Mouse (Mus musculus): Measurements from ENCODE around the gene Prkci.
A peak's percentile ranks its signal among the peaks of the same experiment; 100 is the strongest.

Prkci gene

DNA sequence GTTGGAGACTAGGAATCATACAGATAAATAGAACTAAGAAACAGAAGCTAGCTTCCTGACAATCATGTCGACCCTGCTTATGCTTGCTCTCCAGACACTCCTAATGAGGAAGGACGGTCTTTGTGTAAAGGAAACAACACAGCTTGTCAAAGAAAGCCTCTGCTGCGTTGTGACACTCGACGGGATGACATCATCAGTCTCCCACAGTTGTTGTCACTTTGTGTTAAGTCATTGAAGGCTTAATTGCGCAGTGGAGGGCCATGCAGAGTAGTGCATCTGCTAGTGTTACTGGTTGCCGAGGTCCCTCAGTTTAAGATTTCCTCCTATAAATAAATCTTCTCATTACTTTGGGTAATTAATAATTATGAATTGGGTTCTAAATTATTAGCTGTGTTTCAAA, 54.8 kb downstream of the Prkci start:
- DNase-seq: no peak

DNA sequence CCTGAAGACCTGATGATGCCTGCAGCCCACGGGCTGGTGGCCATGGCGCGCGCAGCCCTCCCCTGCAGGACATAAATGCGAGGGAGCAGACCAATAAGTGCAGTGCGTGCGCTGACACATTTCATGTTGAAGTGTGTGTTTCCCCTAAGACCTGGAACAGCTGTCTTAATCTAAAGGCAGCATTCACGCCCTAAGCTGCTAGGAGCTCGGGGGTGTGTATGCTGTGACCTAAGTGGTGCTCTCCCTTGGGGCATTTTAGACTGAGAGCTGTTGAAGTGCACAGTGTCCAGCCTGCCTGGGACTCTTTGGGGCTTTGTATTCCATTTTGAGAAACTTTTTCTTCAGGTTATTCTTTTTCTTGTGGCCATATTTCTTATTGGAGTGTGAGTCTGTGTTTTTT, 56.2 kb downstream of the Prkci start:
- no peak for DNase-seq

DNA sequence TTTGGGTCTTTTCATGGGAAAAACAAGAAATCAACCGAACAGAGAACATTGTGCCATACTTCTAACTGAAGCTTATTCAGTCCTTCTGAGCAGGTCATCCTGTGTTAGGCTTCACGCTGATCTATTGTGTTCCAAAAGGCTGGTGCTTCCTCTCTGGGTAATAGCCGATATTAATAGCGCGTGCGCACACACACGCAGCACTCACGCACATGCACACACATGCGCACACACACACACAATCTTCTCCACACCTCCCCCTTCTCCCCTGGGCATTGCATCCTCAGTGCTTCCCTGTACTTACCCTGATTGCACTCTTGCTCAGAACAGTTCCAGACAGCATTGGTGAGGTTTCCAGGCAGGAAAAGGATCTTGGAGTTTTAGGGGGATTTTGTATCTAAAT, 57.6 kb downstream of the Prkci start:
- no peak for DNase-seq

DNA sequence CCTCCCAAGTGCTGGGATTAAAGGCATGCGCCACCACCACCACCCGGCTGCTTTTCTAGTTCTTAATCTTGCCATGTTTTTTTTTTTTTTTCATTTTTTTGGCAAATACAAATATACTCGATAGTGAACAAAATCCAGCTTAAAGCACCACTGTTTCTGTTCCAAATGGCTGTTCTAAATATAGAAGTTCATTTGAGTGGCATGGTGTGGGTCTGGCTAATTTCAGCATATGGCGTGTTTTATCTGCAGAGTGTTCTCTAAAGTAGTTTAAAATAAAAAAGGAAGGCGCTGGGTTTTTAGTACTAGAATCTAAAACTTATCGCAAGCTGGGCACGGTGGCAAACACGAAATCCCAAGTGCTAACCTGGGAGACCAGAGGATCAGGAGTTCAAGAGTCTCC, 59.3 kb downstream of the Prkci start:
- no peak for DNase-seq

DNA sequence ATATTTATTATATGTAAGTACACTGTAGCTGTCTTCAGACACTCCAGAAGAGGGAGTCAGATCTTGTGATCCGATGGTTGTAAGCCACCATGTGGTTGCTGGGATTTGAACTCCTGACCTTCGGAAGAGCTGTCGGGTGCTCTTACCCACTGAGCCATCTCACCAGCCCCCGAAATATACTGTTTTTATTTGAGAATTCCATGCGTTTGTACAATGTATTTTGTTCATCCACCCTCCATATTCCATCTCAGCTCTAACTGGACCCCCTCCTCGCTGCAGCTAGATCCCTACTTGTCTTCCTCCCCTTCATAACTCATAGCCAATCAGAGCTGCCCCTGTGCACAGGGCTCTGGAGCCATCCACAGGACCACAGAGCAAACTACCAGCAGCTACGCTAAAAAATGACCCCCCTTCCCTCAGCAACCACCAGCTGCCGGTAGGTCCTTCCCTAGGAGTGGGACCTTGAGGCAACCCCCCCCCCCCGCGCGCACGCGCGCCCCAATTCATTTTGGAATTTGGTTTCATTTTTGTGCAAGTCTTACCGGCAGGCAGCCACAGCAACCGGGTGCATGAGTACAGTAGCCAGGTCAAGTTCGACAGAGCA, 60.6 kb downstream of the Prkci start:
- no peak for DNase-seq

DNA sequence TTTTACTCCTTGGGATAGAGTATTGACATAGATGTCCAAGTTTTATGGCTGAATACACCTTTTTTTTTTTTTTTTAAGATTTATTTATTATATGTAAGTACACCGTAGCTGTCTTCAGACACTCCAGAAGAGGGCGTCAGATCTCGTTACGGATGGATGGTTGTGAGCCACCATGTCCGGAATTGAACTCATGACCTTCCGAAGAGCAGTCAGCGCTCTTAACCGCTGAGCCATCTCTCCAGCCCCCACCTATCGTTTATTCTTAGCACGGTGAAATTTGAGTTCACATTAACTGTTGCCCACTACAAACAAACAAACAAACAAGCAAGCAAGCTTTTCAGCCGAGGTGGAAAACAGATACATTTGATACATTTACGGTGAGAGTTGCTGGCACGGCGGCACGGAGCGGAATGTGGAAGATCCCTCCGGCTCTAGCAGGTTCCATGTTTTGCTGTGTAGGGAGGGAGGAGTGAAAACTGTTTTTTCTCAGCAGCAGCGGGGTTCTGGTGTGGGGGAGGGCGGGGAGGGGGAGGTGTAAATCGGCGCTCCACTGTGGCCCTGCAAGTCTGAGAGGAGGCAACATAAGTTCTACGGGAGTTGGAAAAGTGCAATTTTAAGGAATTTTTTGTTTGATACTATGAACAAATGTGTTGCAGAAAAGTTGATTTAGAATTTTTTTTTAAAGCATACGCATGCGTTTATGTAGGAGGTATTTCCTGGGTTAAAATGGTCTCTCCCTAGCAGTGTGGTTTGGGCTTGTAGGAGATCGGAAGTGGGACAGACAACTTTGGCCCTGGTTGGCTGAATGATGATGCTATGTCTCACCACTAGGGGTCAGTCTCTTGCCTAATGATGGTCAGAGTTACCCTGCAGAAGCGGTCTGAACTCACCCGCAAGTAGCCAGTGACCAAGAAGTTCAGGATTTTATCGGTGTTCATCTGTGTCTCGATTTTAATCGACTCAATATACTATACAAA, 61.4 kb downstream of the Prkci start:
- peak; percentile 68 for DNase-seq

DNA sequence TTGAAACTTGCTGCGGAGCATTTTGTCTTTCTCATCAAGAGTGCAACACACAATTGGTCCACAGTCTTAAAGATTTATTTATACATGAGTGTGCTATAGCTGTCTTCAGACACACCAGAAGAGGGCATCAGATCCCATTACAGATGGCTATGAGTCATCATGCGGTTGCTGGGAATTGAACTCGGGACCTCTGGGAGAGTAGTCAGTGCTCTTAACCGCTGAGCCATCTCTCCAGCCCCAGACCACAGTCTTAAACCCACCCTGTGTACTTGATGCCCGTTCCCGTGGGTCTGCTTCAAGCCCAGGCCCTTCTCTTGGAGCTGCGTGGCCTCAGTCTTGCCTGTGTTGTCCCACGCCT, 65.2 kb downstream of the Prkci start:
- no peak for DNase-seq

DNA sequence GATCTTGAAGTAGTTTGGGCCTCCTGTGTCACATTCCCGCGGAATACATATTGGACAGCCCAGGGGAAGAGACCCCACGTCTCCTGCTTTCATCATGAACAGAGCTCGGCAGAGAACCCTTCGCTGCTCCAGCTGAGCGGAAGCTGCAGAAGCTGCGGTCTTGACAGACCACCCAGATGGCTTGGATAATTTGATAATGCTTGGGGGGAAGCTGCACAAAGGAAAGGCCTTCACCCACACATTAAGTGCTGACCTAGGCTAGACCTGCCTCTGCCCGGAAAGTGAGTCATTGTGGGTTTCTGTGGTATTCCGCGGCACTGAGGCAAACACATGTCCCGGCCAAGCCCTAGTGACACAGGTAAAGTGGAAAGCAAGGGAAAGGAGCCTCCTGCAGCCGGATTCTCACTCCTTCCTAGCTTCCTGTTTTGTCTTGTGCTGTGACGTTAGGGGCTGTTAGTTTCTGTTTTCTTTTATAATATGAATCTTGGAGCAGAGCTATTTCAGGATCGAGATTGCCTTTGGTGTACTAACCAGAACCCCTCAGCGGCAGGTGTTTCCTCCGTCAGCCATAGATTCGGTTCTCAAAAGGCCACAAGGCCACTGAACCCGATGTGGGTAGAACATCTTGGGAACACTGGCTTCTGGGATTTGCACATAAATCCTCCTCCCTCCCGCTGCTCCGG, 65.7 kb downstream of the Prkci start:
- DNase-seq: no peak

DNA sequence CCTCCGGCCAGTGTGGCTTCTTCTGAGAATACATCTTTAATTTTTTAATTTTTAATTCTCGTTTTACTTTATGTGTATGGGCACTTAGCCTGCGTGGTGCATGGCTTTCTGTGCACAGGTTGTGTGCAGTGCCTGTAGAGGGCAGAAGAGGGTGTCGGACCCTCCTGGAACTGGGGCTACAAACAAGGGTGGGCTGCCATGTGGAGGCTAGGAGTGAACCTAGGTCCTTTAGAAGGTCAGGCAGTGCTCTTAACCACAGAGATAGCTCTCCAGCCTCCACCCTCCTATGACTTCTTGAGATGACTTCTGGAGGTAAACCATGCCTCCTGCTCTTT, 66.2 kb downstream of the Prkci start:
- no peak for DNase-seq

DNA sequence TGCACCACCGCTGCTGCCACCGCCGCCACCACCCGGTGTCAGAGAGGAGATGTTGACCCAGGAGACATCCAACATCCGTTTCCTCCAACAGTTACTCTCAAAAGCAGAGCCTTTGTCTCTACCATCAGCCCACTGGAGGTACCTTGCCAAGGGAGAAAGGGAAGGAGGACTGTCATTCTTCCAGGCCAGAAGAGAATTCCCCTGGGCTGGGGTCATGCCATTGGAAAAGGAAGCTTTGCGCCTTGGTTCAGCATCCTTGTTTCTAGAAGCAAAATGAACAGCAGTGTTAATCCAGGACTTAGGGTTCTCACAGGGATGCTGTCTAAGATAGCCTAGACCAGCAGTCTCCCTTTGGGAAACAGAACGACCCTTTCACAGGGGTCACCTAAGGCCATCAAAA, 66.8 kb downstream of the Prkci start:
- DNase-seq: no peak

DNA sequence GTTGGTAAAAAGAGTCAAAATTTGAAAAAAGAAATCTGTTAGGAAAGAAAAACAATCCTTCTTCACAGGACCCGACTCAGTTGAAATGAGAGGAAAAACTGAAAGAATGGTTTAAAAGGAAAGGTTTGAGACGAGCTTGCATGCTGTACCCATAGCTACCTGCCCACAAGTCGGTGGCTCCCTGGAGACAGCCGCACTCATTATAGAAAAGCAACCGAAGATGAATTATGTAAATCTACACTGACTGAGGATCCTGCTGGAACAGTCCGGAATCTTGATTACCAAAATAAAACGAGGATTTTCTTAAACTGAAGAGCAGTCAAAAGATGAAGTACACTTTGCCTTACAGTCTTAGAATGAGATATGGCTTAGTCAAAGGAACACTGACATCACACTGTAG, 72.9 kb downstream of the Prkci start:
- no peak for DNase-seq

DNA sequence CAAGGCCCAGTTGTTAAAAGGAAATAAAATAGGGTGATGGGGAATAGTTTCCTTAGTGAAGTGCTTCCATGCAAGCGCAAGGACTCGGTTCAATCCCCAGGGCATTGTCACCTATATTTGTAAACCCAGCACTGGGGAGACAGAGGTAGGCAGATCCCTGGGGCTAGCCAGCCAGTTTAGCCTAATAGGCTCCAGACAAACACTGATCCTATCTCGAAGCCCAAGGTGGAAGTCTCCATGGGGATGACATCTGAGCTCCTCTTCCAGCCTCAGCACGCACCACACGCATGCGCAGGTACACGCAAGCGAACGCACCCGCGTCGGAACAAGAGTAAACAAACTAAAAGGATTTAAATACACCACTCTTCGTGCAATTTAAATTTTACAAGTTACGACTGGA, 76.3 kb downstream of the Prkci start:
- no peak for DNase-seq

DNA sequence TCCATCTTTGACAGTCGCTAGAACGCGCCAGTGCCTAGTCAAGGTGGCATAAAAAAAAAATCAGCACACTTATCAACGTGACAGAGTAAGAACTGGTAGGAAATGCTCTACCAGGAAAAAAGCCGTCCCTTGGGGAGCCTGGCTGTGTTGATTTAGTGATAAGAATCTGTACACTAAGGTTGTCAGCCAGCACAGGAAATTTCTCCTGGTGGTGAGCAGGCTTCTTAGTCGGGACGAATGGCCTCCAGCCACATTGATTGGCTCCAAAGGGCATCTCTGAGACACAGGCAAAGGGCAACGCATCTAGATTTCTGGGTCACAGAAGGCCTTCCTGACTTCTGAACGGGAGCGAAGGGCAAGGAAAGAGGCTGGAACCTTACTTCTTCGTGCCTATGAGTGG, 80.3 kb downstream of the Prkci start:
- no peak for DNase-seq

DNA sequence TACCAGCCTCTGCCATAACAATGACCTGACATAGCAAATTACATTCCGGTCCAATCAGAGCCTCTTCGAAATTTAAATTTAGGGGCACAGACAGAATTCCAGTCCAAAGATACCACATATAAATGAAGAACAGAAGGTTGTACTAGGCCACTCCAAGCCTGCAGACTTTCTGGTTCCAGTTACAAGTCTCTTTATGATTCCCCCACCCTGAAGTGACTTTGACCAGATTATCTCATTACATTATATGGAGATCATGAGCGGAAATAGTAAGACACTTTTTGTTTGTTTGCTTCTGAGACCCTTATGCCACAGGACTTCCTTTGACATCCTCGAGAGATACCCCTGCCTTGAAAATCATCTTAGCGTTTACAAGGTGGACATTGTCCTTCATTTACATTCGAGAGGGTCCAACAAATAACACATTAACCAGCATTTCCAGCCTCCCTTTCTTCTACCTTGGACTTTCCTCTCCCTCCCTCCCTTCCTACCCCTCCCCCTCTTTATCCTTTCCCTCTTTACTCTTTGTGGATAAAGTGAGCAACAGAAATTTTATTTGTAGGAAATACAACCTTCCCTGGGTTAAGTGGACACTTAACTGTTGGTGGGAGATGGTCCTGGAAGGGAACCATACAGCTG, 81.6 kb downstream of the Prkci start:
- DNase-seq: no peak

DNA sequence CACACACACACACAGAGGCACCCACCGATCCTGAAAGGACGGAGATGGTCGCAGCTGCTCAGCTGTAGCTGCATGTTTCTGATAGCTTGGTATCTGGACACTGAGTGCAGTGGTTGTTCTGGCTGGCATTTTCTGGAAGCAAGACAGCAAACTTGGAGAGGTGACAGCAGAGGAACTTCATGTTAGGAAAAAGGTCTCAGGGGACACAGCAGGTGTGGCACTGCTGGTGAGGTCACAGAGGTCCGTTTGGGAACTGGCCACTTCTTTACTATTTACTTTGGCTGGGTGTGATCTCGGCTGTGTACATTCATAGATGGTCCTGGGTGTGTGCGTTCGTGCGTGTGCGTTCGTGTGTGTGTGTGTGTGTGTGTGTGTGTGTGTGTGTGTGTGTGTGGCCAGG, 83.9 kb downstream of the Prkci start:
- DNase-seq: no peak

DNA sequence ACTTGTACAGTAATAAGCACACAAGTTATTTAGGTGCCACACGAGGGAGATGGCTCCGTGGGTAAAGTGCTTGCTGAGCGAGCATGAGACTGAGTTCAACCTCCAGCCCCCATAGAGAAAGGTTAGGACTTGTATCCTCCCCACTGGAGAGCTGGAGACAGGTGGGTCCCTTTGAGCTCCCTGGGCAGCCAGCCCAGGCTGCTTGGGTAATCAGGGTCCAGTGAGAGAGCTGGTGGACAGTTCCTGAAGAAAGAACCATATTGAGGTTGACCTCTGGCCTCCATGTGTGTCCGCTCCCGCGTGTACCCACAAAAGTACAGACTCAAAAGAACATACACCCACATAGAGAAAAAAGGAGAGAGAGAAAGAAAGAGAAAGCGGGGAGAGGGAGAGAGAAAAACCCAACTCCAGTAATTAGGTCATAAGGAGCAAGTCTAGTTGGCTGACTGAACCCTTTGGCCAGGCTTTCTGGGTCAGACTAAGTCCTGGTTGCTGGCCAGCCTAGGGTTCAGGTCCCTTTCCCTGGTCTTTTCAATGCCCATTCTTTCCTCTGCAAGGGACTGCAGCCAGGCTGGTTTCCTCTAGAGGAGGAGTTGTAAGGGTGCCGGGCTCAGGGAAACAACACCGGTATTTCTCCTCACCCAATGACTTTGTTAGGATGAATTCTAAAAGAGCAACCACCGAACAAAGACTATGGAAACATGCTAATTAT, 85.4 kb downstream of the Prkci start:
- no peak for DNase-seq

DNA sequence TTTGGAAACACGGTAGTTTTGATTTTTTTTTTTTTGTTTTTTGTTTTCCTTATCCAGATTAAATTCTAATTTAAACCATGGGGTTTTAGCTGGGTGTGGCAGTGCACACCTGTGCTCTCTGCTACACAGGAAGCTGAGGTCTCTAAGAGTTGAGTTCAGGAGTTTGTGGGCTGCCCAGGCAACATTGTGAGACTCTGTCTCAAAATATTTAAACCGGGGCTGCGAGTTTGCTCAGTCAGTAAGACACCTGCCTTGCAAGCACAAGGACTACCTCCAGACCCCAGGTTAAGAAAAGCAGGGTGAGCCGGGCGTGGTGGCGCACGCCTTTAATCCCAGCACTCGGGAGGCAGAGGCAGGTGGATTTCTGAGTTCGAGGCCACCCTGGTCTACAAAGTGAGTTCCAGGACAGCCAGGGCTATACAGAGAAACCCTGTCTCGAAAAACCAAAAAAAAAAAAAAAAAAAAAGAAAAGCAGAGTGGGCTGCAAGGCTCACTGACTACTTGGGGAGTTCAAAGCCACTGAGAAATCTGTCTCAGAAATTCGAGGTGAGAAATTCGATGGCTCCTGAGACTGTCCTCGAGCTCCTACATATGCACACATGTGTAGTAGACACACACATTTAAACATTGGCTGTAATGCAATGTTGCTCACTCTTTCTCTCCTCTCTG, 87.4 kb downstream of the Prkci start:
- DNase-seq: no peak

DNA sequence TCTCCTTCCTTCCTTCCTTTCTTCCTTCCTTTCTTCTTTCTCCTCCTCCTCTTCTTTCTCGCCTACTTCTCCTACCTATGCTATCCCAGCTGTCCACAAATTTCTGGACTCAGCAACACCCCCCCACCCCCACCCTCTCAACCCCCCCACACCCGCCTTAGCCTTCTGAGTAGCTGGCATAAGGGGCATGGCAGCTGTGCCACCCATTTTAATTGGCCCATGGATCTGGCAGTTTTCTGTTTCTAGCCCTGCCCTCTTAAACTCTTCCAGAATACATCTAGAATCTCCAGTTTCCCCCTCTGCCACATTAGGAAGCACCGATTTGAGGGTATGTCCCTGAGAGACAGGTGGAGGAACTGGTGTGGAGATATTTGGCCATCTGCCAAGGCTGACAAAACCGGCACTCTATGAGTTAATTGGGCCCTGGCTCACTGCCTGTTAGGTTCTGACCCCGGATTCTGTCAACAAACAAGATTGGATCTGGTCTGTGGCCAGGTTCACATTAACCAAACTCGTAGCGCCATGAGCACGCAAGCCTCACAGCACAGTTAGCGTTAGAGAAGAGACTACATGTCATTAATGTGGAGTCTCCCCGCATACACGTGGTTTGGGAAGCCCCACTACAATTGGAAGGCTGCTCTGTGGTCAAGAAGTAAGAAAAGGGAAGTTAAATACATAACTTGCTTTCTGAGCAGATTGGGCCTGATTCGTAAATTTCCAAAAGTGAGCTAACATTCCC, 88.1 kb downstream of the Prkci start:
- DNase-seq: no peak

DNA sequence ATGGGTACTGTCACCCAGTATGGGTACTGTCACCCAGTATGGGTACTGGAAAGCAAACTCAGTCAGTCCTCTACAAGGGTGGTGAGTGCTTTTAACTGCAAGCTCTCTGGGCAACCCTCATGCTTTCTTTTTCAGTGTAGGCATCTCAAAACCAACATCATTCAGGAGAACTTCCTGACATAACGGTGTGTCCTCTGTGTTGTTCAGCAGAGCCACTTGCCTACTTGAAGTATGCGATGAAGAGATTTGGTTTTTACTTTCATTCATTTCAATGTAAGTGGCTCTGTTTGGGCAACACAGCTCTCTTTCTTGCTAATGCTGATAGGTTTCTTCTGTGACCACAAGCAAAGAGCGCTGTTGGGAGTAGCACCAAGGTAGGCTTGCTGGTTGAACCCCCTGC, 89.5 kb downstream of the Prkci start:
- DNase-seq: no peak

DNA sequence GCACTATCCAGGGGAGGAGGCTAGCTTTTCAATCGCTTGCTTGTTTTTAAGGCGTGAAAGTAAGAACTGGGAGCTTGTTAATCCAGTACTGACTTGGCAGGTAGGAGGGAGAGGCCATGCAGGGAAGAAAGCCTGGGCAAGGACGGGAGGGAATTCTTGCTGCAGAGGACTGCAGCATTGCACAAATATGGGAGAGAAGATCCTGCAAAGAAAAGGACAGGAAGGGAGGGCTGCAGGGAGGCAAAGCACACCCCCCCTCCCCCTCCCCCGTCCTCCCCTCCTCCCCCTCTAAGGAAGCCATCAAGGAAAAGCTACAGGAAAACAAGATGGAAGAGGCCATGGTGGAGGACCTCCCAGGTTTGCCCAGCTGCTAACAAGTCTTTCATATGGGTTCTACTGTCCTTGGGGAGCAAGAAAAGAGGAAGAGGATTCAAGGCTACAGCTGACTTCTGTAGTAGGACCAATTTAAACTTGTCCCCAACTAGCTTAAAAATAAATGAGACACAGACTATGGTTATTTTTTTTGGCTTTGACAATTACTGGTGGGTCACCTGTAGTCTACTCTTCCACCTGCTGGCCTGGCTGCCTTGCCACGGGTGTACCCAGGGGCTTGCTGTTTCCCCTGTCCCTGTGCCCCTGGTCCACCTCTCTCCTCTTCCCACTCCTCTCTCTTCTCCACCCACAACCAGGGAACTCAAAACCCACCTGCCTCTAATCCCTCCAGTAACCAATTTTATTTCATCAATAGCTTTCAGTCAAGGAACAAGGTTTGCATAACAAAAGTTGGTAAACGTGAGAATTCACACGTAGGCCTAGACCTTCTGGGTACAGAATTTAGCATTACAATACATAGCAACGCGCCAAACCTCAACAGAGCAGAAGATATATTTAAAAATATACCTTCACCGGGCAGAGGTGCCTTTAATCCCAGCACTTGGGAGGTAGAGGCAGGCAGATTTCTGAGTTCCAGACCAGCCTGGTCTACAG, 93.5 kb downstream of the Prkci start:
- DNase-seq: no peak

Data from cerebellum, adult 8-10 months (tissue).